Mouse (Mus musculus) bone marrow, adult 2 months (tissue): ENCODE measurements around the gene Armc10. TPM values are rescaled to one million over a fixed set of nuclear protein-coding genes. Genes with fewer than 3 reads are reported as not detected.
"Not testable (repeated sequence)": the region's sequence is repeated elsewhere in the genome, so short reads cannot be mapped to it uniquely, and the experiment has no call there.

Source experiments
- H3K27ac ChIP-seq: fragments of 200-500 bp; 2 replicates; pipeline ENCODE4 v1.5.1; 2012; ENCODE audit warnings: low read depth, mild to moderate bottlenecking, control low read depth, inconsistent platforms, low read length; ENCODE audit not compliant: control insufficient read depth, poor library complexity, insufficient read depth
- H3K4me1 ChIP-seq: fragments of 200-500 bp; 2 replicates; pipeline ENCODE4 v1.6.1; 2011; ENCODE audit warnings: low read length; ENCODE audit not compliant: control insufficient read depth, insufficient read depth
- H3K4me3 ChIP-seq: fragments of 200-500 bp; replicated peaks from 2 replicates; pipeline ENCODE3; 2011; ENCODE audit warnings: mild to moderate bottlenecking, low read depth, low read length, control low read depth; ENCODE audit not compliant: control insufficient read depth
- CTCF ChIP-seq: fragments of 200-500 bp; IDR thresholded peaks from 2 replicates; pipeline ENCODE4 v1.5.1; 2011; ENCODE audit warnings: low read length, control low read depth; ENCODE audit not compliant: control insufficient read depth, insufficient read depth
- POLR2A ChIP-seq: fragments of 200-500 bp; IDR thresholded peaks from 2 replicates; pipeline ENCODE4 v1.6.1; 2011; ENCODE audit warnings: low read depth, mild to moderate bottlenecking, control low read depth, low read length, borderline replicate concordance; ENCODE audit not compliant: control insufficient read depth
- WGBS: fragments of 180-500 bp; shearing (Covaris S2); methylation state at CpG from one replicate; pipeline ENCODE4 v1.1.7; 2018; 5-methylcytosine and 5-hydroxymethylcytosine counted together
- polyA plus RNA-seq: library from polyadenylated mRNA; stranded (reverse); fragments of >200 nt; gene quantifications from 2 replicates; pipeline ENCODE4 v1.2.4, GENCODE M21; 2011; ENCODE audit warnings: low replicate concordance; ENCODE audit not compliant: missing spikeins, insufficient read depth, insufficient read length

Gene Armc10
- polyA plus RNA-seq, 1 experiment = 12.9 TPM

GRCm38 (mm10) chr5:21702009-21702364 is 56.4 kb downstream of the Armc10 start:
- H3K4me3 ChIP-seq = peak overlapping the region; percentile 91
- 45% methylated on average over 2 of the region's 2 CpGs for WGBS
- TF ChIP-seq CTCF = no peak
- TF ChIP-seq POLR2A = no peak
- peak overlapping the region; percentile 96 for H3K27ac ChIP-seq
- H3K4me1 ChIP-seq = no peaks in the 10 kb centered on the region; the same call in 1 of the 2 replicates

GRCm38 (mm10) chr5:21702873-21703475 is 57.4 kb downstream of the Armc10 start:
- Histone ChIP-seq H3K27ac (no peak overlapping the region), H3K4me3 (no peak overlapping the region), H3K4me1 (no peaks in the 10 kb centered on the region; the same call in 1 of the 2 replicates)
- whole genome bisulfite sequencing = 83% methylated on average over 6 of the region's 6 CpGs
- TF ChIP-seq CTCF = no peak
- no peak for TF ChIP-seq POLR2A

- TF ChIP-seq CTCF (no peak), POLR2A (no peak)
- no peak overlapping the region for H3K4me3 ChIP-seq
- no peak overlapping the region for H3K27ac ChIP-seq
- no peaks in the 10 kb centered on the region; the same call in 1 of the 2 replicates for H3K4me1 ChIP-seq
- WGBS = 68% methylated on average over 3 of the region's 3 CpGs
These were observed 58.1 kb downstream of the Armc10 start for GRCm38 (mm10) chr5:21703708-21704107.

GRCm38 (mm10) chr5:21706546-21706945 is 60.9 kb downstream of the Armc10 start:
- no peak for TF ChIP-seq POLR2A
- no peak for TF ChIP-seq CTCF
- no peaks in the 10 kb centered on the region; the same call in 1 of the 2 replicates for H3K4me1 ChIP-seq
- 91% methylated on average over 4 of the region's 4 CpGs for WGBS
- H3K4me3 ChIP-seq = no peak overlapping the region
- H3K27ac ChIP-seq = no peak overlapping the region

GRCm38 (mm10) chr5:21708011-21708410 is 62.4 kb downstream of the Armc10 start:
- H3K4me1 ChIP-seq, H3K27ac ChIP-seq, H3K4me3 ChIP-seq: not testable (repeated sequence)
- 81% methylated on average over 8 of the region's 8 CpGs for WGBS

Other genes starting within 250 kb of the Armc10 start
- gene Ccdc146, start 221.1 kb upstream of the Armc10 start, polyA plus RNA-seq = not detected in 2 replicates
- 1.2 and 4.6 TPM in 2 replicates for gene Fam185a, start 220.9 kb upstream of the Armc10 start, polyA plus RNA-seq
- 2.7 TPM in 1 of 2 replicates, not detected in the other for gene Lrrc17, start 102.3 kb upstream of the Armc10 start, polyA plus RNA-seq
- gene Fbxl13, start 179 bp upstream of the Armc10 start, polyA plus RNA-seq = not detected in 2 replicates
- not detected in 2 replicates for gene Napepld, start 55.6 kb downstream of the Armc10 start, polyA plus RNA-seq
- gene Pmpcb, start 91.3 kb downstream of the Armc10 start, polyA plus RNA-seq = 26.0 and 59.8 TPM in 2 replicates
- 29.1 and 47.2 TPM in 2 replicates for gene Dnajc2, start 139.4 kb downstream of the Armc10 start, polyA plus RNA-seq
- gene Psmc2, start 139.5 kb downstream of the Armc10 start, polyA plus RNA-seq = 49.8 and 63.0 TPM in 2 replicates
- gene Slc26a5, start 219.8 kb downstream of the Armc10 start, polyA plus RNA-seq = not detected in 2 replicates